Mouse (Mus musculus): ENCODE measurements around the gene Trip4.
A peak's percentile ranks its signal among the peaks of the same experiment; 100 is the strongest.

Trip4 gene

GRCm38 (mm10) chr9:65834628-65835354 is 73.8 kb downstream of the Trip4 start:
- no peak for DNase-seq (ENCODE audit: low spot score in 2 of 2)

DNA sequence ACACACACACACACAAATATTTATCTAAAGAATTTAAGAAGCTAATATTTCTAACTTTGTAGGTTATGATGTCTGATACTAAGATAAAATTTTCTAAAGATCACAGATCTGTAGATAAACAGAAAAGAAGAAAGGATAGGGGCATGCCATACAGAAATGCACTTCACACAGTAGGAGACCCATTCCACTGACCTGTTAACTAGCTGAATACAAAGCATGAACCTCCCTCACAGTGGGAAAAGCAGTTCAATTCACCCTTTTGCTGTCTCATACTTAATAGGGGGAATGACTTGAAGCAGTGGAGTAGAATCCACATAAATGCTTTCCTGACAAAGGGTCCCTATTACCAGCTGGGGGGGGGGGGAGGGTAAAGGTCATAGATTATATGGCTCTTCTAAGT is 75.0 kb downstream of the Trip4 start:
- no peak for DNase-seq (ENCODE audit: low spot score in 2 of 2)

GRCm38 (mm10) chr9:65833230-65833629 is 75.4 kb downstream of the Trip4 start:
- no peak for DNase-seq (ENCODE audit: low spot score in 2 of 2)

GRCm38 (mm10) chr9:65832041-65832440 is 76.6 kb downstream of the Trip4 start:
- no peak for DNase-seq (ENCODE audit: low spot score in 2 of 2)

GRCm38 (mm10) chr9:65831164-65831563 is 77.4 kb downstream of the Trip4 start:
- no peak for DNase-seq (ENCODE audit: low spot score in 2 of 2)

GRCm38 (mm10) chr9:65830255-65830654 is 78.3 kb downstream of the Trip4 start:
- DNase-seq (ENCODE audit: low spot score in 2 of 2): no peak

- no peak for DNase-seq (ENCODE audit: low spot score in 2 of 2)
Observed at GRCm38 (mm10) chr9:65829410-65829809, 79.2 kb downstream of the Trip4 start.

- no peak for DNase-seq (ENCODE audit: low spot score in 2 of 2)
Observed at GRCm38 (mm10) chr9:65828511-65828910, 80.1 kb downstream of the Trip4 start.

- no peak for DNase-seq (ENCODE audit: low spot score in 2 of 2)
Observed at GRCm38 (mm10) chr9:65828016-65828403, 80.6 kb downstream of the Trip4 start.

- peak; percentile 87 to 97 for DNase-seq (ENCODE audit: low spot score in 2 of 2)
Observed at GRCm38 (mm10) chr9:65827344-65828015, 81.1 kb downstream of the Trip4 start, which contains the start of gene Zfp609. Gene Zfp609 (minus strand): TSS chr9:65827564.

GRCm38 (mm10) chr9:65826588-65827343 is 81.8 kb downstream of the Trip4 start:
- peak; percentile 28 to 42 for DNase-seq (ENCODE audit: low spot score in 2 of 2)

DNA sequence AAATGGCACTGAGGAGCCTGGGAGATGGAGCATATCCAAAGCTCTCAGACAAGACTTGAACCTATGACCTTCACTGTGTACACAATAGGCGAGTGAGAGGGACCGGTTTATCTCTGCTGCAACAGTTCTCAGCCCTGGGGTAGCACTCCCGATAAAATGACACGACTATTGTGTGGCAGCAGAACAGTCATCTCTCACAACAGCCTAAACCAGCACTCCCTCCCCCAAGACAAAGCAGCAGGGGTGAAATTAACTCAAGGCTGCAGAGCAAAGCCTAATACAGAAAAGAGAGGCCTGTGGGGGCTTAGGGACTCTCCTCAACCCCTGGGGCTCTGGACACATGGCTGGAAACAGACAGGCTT is 82.4 kb downstream of the Trip4 start:
- no peak for DNase-seq (ENCODE audit: low spot score in 2 of 2)

GRCm38 (mm10) chr9:65823716-65824462 is 84.7 kb downstream of the Trip4 start:
- no peak for DNase-seq (ENCODE audit: low spot score in 2 of 2)

GRCm38 (mm10) chr9:65822011-65822410 is 86.6 kb downstream of the Trip4 start:
- no peak for DNase-seq (ENCODE audit: low spot score in 2 of 2)

DNA sequence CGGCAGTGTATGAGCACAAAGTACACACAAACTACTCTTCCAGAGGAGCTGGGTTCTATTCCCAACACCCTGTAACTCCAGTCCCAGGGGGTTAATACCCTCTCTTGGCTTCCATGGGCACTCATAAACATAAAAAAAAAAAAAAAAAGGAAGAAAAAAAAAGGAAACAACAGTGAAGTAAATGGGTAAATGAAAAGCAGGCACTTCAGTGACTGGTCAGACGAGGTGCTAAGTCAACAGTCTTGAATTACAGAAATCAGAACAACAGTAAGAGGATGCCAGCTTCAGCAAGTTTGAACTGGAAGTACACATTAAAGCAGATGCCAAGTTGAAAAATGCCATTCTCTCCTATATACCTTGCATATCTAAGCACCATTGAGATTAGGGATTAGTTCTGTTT is 88.3 kb downstream of the Trip4 start:
- DNase-seq (ENCODE audit: low spot score in 2 of 2): no peak

DNA sequence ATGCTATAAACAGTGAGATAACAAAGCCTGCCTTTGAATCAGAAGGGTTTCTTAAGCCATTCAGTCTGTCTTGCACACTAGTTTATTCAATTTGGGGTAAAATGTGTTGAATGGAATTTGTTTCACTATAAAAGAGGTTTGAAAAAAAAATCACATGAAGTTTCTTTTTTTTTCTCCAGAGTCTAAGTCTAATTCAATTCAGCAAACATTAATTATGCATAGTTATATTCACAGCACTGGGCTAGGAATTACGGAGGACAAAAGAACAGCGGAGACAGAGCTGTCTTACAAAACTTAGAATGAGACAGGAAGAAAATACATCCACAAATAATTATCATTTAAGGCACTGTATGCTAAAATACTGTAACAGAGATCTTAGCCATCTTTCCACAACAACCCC is 90.2 kb downstream of the Trip4 start:
- no peak for DNase-seq (ENCODE audit: low spot score in 2 of 2)

DNA sequence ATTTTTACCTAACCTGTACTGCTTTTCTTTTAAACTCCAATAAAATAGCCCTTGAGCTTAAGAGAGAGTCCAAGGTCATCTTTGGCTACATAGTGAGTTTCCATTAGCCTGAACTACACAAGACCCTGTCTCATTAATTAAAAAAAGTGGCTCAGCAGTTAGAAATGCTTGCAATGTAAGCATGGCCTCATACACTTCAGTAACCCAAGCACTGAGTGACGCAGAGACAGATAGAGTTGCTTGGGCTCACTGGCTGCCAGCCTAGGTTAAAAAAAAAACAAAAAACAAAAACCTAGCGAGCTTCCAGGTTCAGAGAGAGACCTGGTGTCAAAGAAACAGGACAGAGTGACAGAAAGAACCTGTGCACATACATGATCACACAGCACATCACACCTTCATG is 95.8 kb downstream of the Trip4 start:
- no peak for DNase-seq (ENCODE audit: low spot score in 2 of 2)

GRCm38 (mm10) chr9:65811784-65812183 is 96.8 kb downstream of the Trip4 start:
- DNase-seq (ENCODE audit: low spot score in 2 of 2): no peak

DNA sequence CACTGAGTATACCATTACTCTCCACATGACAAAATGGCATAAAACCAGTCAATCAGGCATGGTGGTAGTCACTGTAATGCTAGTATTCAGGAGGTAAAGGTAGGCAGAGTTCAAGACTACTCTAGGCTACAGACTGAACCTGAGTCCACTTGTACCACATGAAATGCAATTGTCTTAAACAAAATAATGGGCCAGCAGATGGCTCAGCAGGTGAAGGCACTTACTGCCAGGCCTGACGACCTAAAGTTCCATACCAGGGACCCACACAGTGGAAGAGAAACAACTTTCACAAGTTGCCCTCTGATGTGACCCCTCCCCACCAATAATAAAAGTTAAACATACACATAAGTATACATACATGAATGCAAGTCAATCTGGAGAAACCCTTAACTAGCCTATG is 100.8 kb downstream of the Trip4 start:
- no peak for DNase-seq (ENCODE audit: low spot score in 2 of 2)

GRCm38 (mm10) chr9:65807251-65807650 is 101.3 kb downstream of the Trip4 start:
- DNase-seq (ENCODE audit: low spot score in 2 of 2): no peak

- DNase-seq (ENCODE audit: low spot score in 2 of 2): no peak
Observed at GRCm38 (mm10) chr9:65799770-65800169, 108.8 kb downstream of the Trip4 start.

DNA sequence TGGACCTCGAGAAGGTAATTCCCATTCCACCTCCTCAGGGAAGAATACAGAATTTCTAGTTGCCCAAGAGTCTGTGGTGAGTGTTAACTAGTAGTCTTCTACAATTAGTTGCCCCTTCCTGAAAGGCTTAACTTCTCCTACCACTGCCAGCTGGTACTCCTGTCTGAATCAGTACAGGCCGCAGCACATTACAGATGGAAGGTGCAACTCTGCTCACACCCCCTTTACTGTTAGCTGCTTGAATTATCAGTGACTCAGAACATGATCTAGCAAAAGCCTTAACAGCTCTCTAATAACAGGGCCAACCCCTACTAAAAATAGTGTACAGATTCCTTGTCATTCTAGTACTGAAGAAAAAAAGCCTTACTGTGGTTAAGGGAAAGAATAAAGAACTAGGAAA is 112.9 kb downstream of the Trip4 start:
- no peak for DNase-seq (ENCODE audit: low spot score in 2 of 2)
